Mouse (Mus musculus): ENCODE results near the gene 2310034C09Rik.
"Not testable (repeated sequence)": the region's sequence is repeated elsewhere in the genome, so short reads cannot be mapped to it uniquely, and the experiment has no call there.

The 2310034C09Rik gene

GRCm38 (mm10) chr16:88758547-88758946 lies at the start of gene 2310034C09Rik:
Gene 2310034C09Rik, plus strand, starts transcription at chr16:88758847.
- not testable (repeated sequence) for DNase-seq

GRCm38 (mm10) chr16:88710757-88711156 lies 47.9 kb upstream of the 2310034C09Rik start:
- no peak for DNase-seq

GRCm38 (mm10) chr16:88711245-88711644 lies 47.4 kb upstream of the 2310034C09Rik start:
- no peak for DNase-seq

GRCm38 (mm10) chr16:88716549-88716948 lies 42.1 kb upstream of the 2310034C09Rik start:
- no peak for DNase-seq

GRCm38 (mm10) chr16:88720031-88720430 lies 38.6 kb upstream of the 2310034C09Rik start:
- no peak for DNase-seq

- peak; percentile 6 for DNase-seq
Measured at GRCm38 (mm10) chr16:88728812-88729275, 29.8 kb upstream of the 2310034C09Rik start, which contains the start of gene Krtap13-1. Gene Krtap13-1, plus strand, starts transcription at chr16:88728862.

- DNase-seq: no peak
Measured at GRCm38 (mm10) chr16:88735391-88735790, 23.3 kb upstream of the 2310034C09Rik start.

GRCm38 (mm10) chr16:88744750-88745340 lies 13.8 kb upstream of the 2310034C09Rik start:
- DNase-seq: no peak

GRCm38 (mm10) chr16:88747943-88748342 lies 10.7 kb upstream of the 2310034C09Rik start:
- DNase-seq: no peak

GRCm38 (mm10) chr16:88751535-88751934 lies 7.1 kb upstream of the 2310034C09Rik start, which contains the start of gene Krtap13:
Gene Krtap13, minus strand, starts transcription at chr16:88751635.
- not testable (repeated sequence) for DNase-seq

- DNase-seq: no peak
Measured at GRCm38 (mm10) chr16:88774106-88774505, 15.5 kb downstream of the 2310034C09Rik start, which contains the start of gene 2310057N15Rik. Gene 2310057N15Rik, minus strand, starts transcription at chr16:88774206.

GRCm38 (mm10) chr16:88777596-88777995 lies 18.9 kb downstream of the 2310034C09Rik start, which contains the start of gene Gm5965:
Gene Gm5965, plus strand, starts transcription at chr16:88777896.
- DNase-seq: no peak

- no peak for DNase-seq
Measured at GRCm38 (mm10) chr16:88786786-88787185, 28.1 kb downstream of the 2310034C09Rik start.

All from layer of hippocampus, adult 9-11 months (tissue).